ENCODE assay signal across 10 mouse cellular contexts in the genomic region with DNA sequence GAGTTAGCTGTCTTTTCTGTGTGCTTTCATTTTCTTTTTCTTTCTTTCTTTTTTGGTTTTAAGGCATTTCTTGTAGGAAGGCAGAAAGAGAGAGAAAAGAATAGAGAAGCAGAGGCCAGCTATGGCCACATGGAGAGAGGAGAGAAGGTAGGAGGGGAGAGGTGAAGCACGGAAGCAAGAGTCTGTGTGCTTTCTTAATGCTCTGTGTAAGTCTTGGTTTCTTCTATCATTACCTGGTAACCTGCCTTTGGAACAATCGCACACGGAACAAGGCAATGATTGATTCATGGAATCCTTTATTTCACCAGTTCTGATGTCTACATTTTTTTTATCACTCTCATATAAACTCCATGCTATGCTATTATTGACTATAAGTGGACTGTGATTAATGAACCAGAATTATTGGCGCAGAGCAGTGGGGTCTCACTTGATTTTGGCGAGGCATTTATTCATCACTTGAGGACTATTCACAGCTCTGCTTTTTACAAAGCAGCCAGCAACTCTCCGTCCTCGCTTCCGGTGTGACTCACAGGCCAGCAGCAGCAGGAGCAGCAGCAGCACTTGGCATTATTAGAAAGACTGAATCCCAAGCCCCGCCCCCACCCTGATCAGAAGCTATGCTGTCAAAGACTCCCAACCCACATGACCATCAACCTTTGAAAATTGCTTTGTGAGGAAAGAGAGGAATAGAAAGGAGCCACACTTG.
DNase-seq lines count a peak whose midpoint lies in the region; ATAC-seq and TF ChIP-seq lines count a peak whose summit lies in the region.
"Had no signal": no experiment of that assay in that cellular context is flagged by ENCODE, and none has a peak within 500 bp of the region (broad histone marks: within the 10 kb centered on the region; RNA-seq: fewer than 3 reads in every experiment).

No protein-coding gene starts in this region.

- no peak overlapping the region for H3K27ac ChIP-seq in kidney, postnatal 0 days
- no peak overlapping the region for H3K27ac ChIP-seq in kidney, adult 2 months (ENCODE audit: insufficient read depth, low read depth, low read length)
- H3K27ac ChIP-seq in hindbrain, embryonic 13.5 days, result peak overlapping the region; percentile 73
- H3K27ac ChIP-seq in olfactory bulb, adult 2 months (ENCODE audit: insufficient read depth, low read depth, low read length), result peak overlapping the region; percentile 53; the same call in 1 of the 2 replicates
- H3K27ac ChIP-seq: left cerebral cortex, adult 2 months had no signal

- TF ChIP-seq CTCF in kidney, postnatal 0 days (IDR thresholded peaks at IDR 0.05; ENCODE audit: low read depth), result no peak
- TF ChIP-seq CTCF in kidney, adult 2 months (conservative IDR thresholded peaks at IDR 0.05; ENCODE audit: insufficient read depth, insufficient read length, low read depth, low read length), result no peak
- no peak for TF ChIP-seq CTCF in olfactory bulb, adult 2 months (IDR thresholded peaks at IDR 0.05; ENCODE audit: insufficient read depth, low read depth, low read length)

- no peak overlapping the region for H3K4me3 ChIP-seq in kidney, postnatal 0 days (replicated peaks; ENCODE audit: low read depth, low read length)
- no peak overlapping the region for H3K4me3 ChIP-seq in kidney, adult 2 months (ENCODE audit: insufficient read depth, low read depth, low read length)
- H3K4me3 ChIP-seq in hindbrain, embryonic 13.5 days, result no peak overlapping the region
- no peak overlapping the region for H3K4me3 ChIP-seq in olfactory bulb, adult 2 months (ENCODE audit: insufficient read depth, low read depth, low read length)
- H3K4me3 ChIP-seq: erythroblast, embryonic 14.5 days; left cerebral cortex, adult 2 months had no signal

- no peak for TF ChIP-seq POLR2A in kidney, adult 2 months (IDR thresholded peaks at IDR 0.05; ENCODE audit: low read depth, low read length)
- TF ChIP-seq POLR2A in olfactory bulb, adult 2 months (IDR thresholded peaks at IDR 0.05; ENCODE audit: insufficient read depth, low read depth, low read length), result no peak

- peak; percentile 31 for DNase-seq in kidney, postnatal 0 days (ENCODE audit: low spot score)
- no peak for DNase-seq in kidney, adult 2 months
- peak; percentile 49 for DNase-seq in embryo, embryonic 10 days (ENCODE audit: low spot score)
- no peak for DNase-seq in gastrocnemius, adult 18-20 months (ENCODE audit: low spot score)
- no peak for DNase-seq in thymus, postnatal 14 days
- no peak for DNase-seq in cerebellum, adult 8-10 months

- H3K27me3 ChIP-seq in kidney, postnatal 0 days (ENCODE audit: insufficient read depth, low read length), result no peaks in the 10 kb centered on the region
- H3K27me3 ChIP-seq in kidney, adult 2 months (replicated peaks; ENCODE audit: control insufficient read depth, insufficient read depth, low read length), result no peaks in the 10 kb centered on the region
- H3K27me3 ChIP-seq in hindbrain, embryonic 13.5 days, result no peaks in the 10 kb centered on the region

- 52% methylated on average over 9 of the region's 9 CpGs for WGBS in kidney, postnatal 0 days
- WGBS in kidney, adult 2 months, result 67% methylated on average over 9 of the region's 9 CpGs
- WGBS in hindbrain, embryonic 13.5 days, result 25% methylated on average over 9 of the region's 9 CpGs
- 18% methylated on average over 9 of the region's 9 CpGs for WGBS in olfactory bulb, adult 2 months

- H3K9me3 ChIP-seq in kidney, postnatal 0 days (replicated peaks; ENCODE audit: low read length), result no peaks in the 10 kb centered on the region
- H3K9me3 ChIP-seq in hindbrain, embryonic 13.5 days, result no peaks in the 10 kb centered on the region

- no peaks in the 10 kb centered on the region for H3K36me3 ChIP-seq in kidney, postnatal 0 days (ENCODE audit: insufficient read depth, low read length)
- H3K36me3 ChIP-seq in kidney, adult 2 months (ENCODE audit: control insufficient read depth, insufficient read depth, low read length), result no peaks in the 10 kb centered on the region
- no peaks in the 10 kb centered on the region for H3K36me3 ChIP-seq in hindbrain, embryonic 13.5 days

- H3K4me2 ChIP-seq in kidney, postnatal 0 days (ENCODE audit: low read length), result no peak overlapping the region
- peak overlapping the region; percentile 4; the same call in 1 of the 2 replicates for H3K4me2 ChIP-seq in hindbrain, embryonic 13.5 days

- no peak overlapping the region for H3K9ac ChIP-seq in kidney, postnatal 0 days (ENCODE audit: low read depth, low read length)
- H3K9ac ChIP-seq in hindbrain, embryonic 13.5 days, result peak overlapping the region; percentile 36; the same call in 1 of the 2 replicates

- H3K4me1 ChIP-seq in kidney, postnatal 0 days (replicated peaks; ENCODE audit: insufficient read depth, low read length), result no peaks in the 10 kb centered on the region
- H3K4me1 ChIP-seq in kidney, adult 2 months (ENCODE audit: control insufficient read depth, insufficient read depth, low read length), result no peaks in the 10 kb centered on the region
- peaks cover 14% of the 10 kb centered on the region for H3K4me1 ChIP-seq in hindbrain, embryonic 13.5 days (replicated peaks)
- peaks cover 2% of the 10 kb centered on the region; the same call in 1 of the 2 replicates for H3K4me1 ChIP-seq in olfactory bulb, adult 2 months (ENCODE audit: control insufficient read depth, insufficient read depth, low read length)

- ATAC-seq in kidney, postnatal 0 days (replicated peaks; ENCODE audit: low FRiP score, low read depth), result no peak
- peak; percentile 91 for ATAC-seq in hindbrain, embryonic 13.5 days (ENCODE audit: low FRiP score)

Comparison
In these comparisons a context has a peak if more than half of its experiments do, and no peak if none do; other contexts are left out.
1. DNase-seq: peak in kidney, postnatal 0 days (single experiment) and embryo, embryonic 10 days (single experiment); none in kidney, adult 2 months (single experiment), gastrocnemius, adult 18-20 months (single experiment), thymus, postnatal 14 days (single experiment) and cerebellum, adult 8-10 months (single experiment).
2. H3K27ac ChIP-seq: peak in hindbrain, embryonic 13.5 days (single experiment) and olfactory bulb, adult 2 months (single experiment); none in kidney, postnatal 0 days (single experiment) and kidney, adult 2 months (single experiment).